Mouse (Mus musculus): ENCODE measurements around the gene Tubb2b.

GRCm38 (mm10) chr13:34134276-34134675 lies 4.0 kb upstream of the Tubb2b start:
- no peak for TF ChIP-seq CTCF (IDR thresholded peaks at IDR 0.05; ENCODE audit: control insufficient read depth, insufficient read depth, insufficient replicate concordance, low read depth, low read length)
- no peak for TF ChIP-seq POLR2A (IDR thresholded peaks at IDR 0.05; ENCODE audit: control insufficient read depth, low read depth, low read length)
